Mouse (Mus musculus): ENCODE measurements around the gene Ttc23l. TPM values are rescaled to one million over a fixed set of nuclear protein-coding genes. Genes with fewer than 3 reads are reported as not detected.

Ttc23l gene
- polyA plus RNA-seq, 1 experiment, result not detected

DNA sequence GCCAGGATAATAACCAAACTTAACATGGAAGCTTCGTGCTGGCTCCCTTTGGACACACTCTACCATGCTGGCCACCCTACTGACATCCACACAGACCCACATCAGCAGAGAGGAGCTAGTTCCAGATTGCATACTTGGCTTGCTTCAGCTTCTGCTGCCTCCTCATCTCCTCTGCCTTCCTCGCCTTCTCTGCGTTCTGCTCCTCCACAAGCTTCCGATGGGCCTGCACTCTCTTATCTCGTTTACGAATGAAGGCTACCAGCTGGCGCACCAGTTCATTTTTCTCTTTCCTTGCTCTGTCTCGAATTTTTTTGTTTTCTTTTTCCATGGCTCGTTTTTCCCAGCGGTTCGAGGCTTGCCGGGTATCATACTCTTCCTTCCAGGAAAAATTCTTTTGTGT, 97.5 kb downstream of the Ttc23l start:
- 86% methylated on average over 12 of the region's 12 CpGs for WGBS
- no peak overlapping the region for H3K4me3 ChIP-seq (replicated peaks; ENCODE audit: control insufficient read depth, low read depth, low read length)
- TF ChIP-seq POLR2A (IDR thresholded peaks at IDR 0.05; ENCODE audit: borderline replicate concordance, control insufficient read depth, low read depth, low read length), result no peak
- TF ChIP-seq CTCF (IDR thresholded peaks at IDR 0.05; ENCODE audit: control insufficient read depth, insufficient read depth, low read length), result no peak
- H3K4me1 ChIP-seq (ENCODE audit: control insufficient read depth, insufficient read depth, low read length), result peaks cover 1% of the 10 kb centered on the region; the same call in 1 of the 2 replicates
- no peak overlapping the region for H3K27ac ChIP-seq (ENCODE audit: control insufficient read depth, insufficient read depth, low read depth, low read length, poor library complexity)

Other genes starting within 250 kb of the Ttc23l start
- gene Gm21973, start 233.3 kb downstream of the Ttc23l start, polyA plus RNA-seq (2011; ENCODE audit: insufficient read depth, insufficient read length, low replicate concordance, missing spikeins), result not detected in 2 replicates
- gene Agxt2, start 200.1 kb downstream of the Ttc23l start, polyA plus RNA-seq (2011; ENCODE audit: insufficient read depth, insufficient read length, low replicate concordance, missing spikeins), result 0.59 TPM in 1 of 2 replicates, not detected in the other
- gene Dnajc21, start 88.2 kb downstream of the Ttc23l start, polyA plus RNA-seq (2011; ENCODE audit: insufficient read depth, insufficient read length, low replicate concordance, missing spikeins), result 20.1 and 21.6 TPM in 2 replicates
- 15.1 and 45.1 TPM in 2 replicates for gene Brix1, start 72.7 kb downstream of the Ttc23l start, polyA plus RNA-seq (2011; ENCODE audit: insufficient read depth, insufficient read length, low replicate concordance, missing spikeins)
- gene Rad1, start 72.7 kb downstream of the Ttc23l start, polyA plus RNA-seq (2011; ENCODE audit: insufficient read depth, insufficient read length, low replicate concordance, missing spikeins), result 8.7 and 10.5 TPM in 2 replicates
- 5.2 and 11.1 TPM in 2 replicates for gene Rai14, start 156.0 kb upstream of the Ttc23l start, polyA plus RNA-seq (2011; ENCODE audit: insufficient read depth, insufficient read length, low replicate concordance, missing spikeins)